Mouse (Mus musculus): ENCODE results near the gene Ccdc84.
A peak's percentile ranks its signal among the peaks of the same experiment; 100 is the strongest.
"Not testable (repeated sequence)": the region's sequence is repeated elsewhere in the genome, so short reads cannot be mapped to it uniquely, and the experiment has no call there.

Ccdc84 gene

DNA sequence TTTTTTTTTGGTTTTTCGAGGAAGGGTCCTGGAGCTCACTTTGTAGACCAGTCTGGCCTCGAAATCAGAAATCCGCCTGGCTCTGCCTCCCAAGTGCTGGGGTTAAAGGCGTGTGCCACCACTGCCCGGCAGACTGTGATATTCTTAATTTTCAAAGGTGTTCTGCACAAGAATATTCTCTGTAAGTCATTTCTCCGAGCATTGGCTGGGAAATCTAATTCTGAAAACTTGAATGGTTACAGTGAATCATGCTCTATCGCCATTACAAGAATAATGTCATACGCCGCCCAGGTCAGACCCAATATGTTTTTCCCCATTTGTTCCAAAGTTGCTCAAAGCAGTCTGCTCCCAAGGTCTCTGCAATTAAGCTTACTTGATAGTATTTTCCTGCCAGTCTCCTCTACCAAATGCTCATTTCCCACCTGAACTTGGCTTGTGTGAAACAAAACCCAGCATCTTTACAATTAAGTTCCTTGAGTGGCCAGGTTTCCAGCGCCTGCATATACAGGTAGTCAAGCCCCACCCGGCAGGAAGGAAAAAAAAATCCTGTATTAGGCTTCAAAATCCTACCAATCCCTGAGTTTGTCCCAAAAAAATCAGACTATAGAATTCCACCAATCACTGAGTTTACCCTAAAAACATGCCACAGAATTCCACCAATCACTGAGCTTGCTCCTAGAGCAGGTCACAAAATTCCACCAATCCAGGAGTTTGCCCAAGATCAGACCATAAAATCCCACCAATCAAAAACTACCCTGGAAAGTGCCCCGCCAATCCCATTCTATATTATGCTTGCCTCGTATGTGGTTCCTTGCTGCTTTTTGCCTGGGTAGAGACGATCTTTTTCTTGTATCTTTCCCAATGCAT, at the start of gene Ccdc84:
Gene Ccdc84, minus strand, starts transcription at position 51 of the 867 bp plus-strand sequence.
- no peak for DNase-seq (ENCODE audit: low read depth, low spot score)

GRCm38 (mm10) chr9:44461950-44462349, 43.6 kb upstream of the Ccdc84 start:
- no peak for DNase-seq (ENCODE audit: low read depth, low spot score)

GRCm38 (mm10) chr9:44457035-44457742, 38.8 kb upstream of the Ccdc84 start:
- DNase-seq (ENCODE audit: low read depth, low spot score), result peak; percentile 79

- no peak for DNase-seq (ENCODE audit: low read depth, low spot score)
Measured at GRCm38 (mm10) chr9:44454891-44455220, 36.5 kb upstream of the Ccdc84 start, which contains the start of gene Upk2. TSS of gene Upk2 (minus strand) at chr9:44454976.

GRCm38 (mm10) chr9:44454132-44454890, 35.9 kb upstream of the Ccdc84 start:
- peak; percentile 52 for DNase-seq (ENCODE audit: low read depth, low spot score)

DNA sequence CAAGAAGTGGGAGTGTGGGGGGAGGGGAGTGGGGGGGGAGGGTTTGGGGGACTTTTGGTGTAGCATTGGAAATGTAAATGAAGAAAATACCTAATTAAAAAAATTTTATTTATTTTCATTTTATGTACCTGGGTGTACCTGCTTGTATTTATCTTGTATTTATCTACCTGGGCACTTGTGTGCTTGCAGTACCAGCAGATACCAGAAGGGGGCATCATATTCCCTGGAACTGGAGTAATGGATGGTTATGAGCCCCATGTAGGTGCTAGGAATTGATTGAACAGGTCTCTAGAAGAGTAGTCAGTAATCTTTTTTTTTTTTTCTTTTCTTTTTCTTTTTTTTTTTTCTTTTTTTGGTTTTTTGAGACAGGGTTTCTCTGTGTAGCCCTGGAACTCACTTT, 32.0 kb upstream of the Ccdc84 start:
- no peak for DNase-seq (ENCODE audit: low read depth, low spot score)

DNA sequence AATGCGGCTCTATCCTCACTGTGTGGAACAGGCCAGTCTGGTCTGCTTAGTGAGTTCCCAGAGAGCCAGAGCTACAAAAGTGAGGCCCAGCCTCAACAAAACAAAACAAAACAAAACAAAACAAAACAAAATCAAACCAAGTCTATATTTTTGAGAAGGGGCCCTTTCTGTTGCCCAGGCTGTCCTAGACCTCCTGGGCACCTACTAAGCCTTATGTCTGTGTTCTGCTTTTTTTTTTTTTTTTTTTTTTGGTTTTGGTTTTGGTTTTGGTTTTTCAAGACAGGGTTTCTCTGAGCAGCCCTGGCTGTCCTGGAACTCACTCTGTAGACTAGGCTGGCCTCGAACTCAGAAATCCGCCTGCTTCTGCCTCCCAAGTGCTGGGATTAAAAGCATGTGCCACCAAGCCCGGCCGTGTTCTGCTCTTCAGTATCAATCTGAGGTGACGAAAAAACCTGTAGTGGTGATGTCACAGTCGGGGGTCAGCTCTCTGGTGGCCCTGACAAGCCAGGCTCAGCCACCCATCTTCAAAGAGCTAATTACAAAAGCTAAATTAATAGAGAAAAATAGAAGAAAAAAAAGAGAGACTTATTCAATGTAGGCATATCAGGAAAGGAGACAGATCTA, 26.1 kb upstream of the Ccdc84 start:
- DNase-seq (ENCODE audit: low read depth, low spot score), result not testable (repeated sequence)

DNA sequence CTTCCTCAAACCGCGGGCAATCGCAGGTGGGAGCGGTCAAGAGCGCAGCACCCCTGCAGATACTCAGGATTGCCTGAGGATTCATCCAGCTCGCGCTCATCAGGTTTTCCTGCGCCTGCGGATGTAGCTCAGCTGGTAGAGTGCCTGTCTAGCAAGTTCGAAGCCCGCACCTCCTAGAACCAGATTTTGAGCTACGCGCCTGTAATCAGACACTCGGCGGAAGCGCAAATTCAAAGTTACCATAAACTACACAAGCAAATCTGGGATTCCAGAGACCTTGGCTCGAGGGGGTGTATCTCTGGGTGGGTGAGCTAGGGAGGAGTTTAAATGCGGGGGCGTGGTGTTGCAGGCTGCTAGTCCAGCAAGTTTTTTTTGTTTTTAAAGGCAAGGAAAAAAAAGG, 22.6 kb upstream of the Ccdc84 start, which contains the start of gene Foxr1:
Gene Foxr1, minus strand, starts transcription at position 176 of the 400 bp plus-strand sequence.
- no peak for DNase-seq (ENCODE audit: low read depth, low spot score)

- DNase-seq (ENCODE audit: low read depth, low spot score), result no peak
Measured at GRCm38 (mm10) chr9:44435747-44436146, 17.4 kb upstream of the Ccdc84 start.

GRCm38 (mm10) chr9:44432577-44433185, 14.3 kb upstream of the Ccdc84 start:
- DNase-seq (ENCODE audit: low read depth, low spot score), result no peak

DNA sequence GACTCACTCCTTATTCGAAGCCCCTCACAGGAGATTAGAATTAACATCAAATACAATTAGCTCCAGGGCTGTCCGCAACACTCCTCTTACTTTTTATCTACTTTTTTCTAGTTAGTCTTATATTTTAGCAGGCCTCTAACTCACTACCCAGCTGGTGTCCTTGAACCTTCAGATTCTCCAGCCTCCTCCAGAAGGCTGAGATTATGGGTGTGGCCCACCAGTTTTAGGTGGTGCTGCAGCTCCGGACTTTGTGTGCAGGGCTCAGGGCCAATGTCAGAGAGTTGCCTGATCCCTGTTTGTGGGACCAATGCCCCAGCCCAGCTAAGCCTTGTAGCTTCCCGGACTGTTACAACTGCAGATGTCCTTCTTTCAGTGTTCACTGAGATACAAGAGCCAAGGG, 5.2 kb upstream of the Ccdc84 start:
- DNase-seq (ENCODE audit: low read depth, low spot score), result no peak

DNA sequence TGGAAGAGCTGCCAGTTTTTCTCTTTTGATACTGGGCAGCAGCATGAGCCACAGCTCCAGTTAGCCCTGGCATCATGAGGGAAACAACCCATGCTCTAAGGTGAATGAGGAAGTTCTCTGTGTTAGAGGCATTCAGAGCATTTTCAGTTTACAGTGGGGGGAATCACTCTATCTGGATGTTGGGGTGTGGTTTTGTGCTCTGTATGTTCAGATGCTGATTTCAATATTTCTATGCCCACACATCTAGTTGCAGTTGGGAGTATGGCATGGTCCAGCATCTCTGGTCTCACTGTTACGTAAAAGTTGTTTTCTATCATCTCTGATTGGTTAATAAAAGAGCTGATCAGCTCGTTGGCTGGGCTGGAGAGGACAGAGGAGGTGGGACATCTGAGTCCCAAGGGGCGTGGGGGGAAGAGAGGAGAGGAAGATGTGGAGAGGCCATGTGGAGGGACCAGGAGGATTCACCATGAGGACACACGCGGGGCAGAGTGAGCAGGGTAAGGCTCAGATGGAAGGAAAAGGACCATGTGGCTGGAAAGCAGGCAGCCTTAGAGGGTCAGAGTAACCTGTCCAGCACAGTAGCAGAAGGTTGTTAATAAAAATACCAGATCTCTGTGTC, 2.0 kb upstream of the Ccdc84 start:
- DNase-seq (ENCODE audit: low read depth, low spot score), result no peak

GRCm38 (mm10) chr9:44419730-44420129, 1.4 kb upstream of the Ccdc84 start:
- not testable (repeated sequence) for DNase-seq (ENCODE audit: low read depth, low spot score)

GRCm38 (mm10) chr9:44417892-44418363, 441 bp downstream of the Ccdc84 start:
- DNase-seq (ENCODE audit: low read depth, low spot score), result peak; percentile 87

GRCm38 (mm10) chr9:44417156-44417891, 1.0 kb downstream of the Ccdc84 start:
- DNase-seq (ENCODE audit: low read depth, low spot score), result no peak

DNA sequence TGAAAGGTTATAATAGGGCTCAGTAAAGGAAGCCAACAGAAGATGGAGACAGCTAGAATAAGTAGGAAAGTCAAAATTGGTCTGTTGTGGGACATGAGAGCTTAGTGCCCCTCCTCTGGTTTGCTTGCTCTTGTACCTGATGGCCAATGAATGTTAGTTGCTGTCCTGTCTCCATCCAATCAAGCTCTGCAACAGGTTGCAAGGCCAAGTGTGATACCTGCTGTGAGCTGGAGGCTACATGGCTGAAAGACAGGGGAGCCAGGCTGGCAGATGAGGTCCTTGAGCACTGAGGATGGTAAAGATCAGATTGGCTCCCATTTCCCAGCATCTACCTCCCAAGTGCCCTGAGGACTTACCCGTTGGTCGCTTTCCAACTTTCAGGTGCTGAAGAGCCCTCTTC, 5.6 kb downstream of the Ccdc84 start:
- no peak for DNase-seq (ENCODE audit: low read depth, low spot score)

DNA sequence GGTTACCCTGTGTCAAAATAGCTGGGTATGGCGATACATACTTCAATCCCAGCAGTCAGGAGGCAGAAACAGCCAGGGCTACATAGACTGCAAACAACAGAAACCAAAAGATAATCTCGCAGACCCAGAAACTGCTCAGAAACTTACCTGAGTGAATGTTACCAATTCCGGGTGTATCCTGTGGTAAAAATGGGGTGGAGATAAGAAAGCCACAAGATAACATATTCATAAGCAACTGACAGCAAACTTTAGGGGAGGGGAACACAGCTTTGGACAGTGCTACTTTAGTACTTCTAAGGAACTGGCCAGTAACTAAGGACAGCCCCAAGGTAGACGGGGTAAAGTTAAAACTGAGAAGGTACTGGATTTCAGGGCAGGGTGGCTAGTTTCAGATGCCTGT, 6.1 kb downstream of the Ccdc84 start:
- no peak for DNase-seq (ENCODE audit: low read depth, low spot score)

- no peak for DNase-seq (ENCODE audit: low read depth, low spot score)
Measured at GRCm38 (mm10) chr9:44411601-44412130, 6.7 kb downstream of the Ccdc84 start.

- DNase-seq (ENCODE audit: low read depth, low spot score), result no peak
Measured at GRCm38 (mm10) chr9:44410647-44411336, 7.6 kb downstream of the Ccdc84 start.
